Mouse (Mus musculus) skeletal muscle tissue, adult 2 months (tissue): Measurements from ENCODE around the gene Nqo2.

Experiments used
- DNase-seq: peaks from one replicate; pipeline ENCODE4 v3.0.0-alpha.2; 2012; ENCODE audit warnings: low read depth, low spot score

Gene Nqo2

DNA sequence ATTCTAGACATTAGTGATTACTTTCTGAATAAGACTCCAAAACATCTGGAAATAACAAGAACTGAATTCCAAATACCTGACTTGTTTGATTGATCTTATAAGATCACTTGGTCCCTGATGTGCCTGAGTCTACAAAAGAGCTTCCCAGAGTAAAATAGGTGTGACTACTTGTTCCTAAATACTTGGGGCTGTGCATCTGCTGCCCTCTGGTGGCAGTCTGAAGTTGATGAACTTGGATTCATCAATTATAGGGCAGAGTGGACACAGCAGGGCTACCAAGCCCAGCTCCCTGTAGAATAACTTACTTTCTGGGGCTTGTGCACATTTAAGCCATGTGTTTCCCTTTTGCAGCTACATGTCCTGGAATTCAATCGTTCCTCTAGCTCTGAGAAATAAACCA is 30.7 kb downstream of the Nqo2 start:
- DNase-seq, result peak; percentile 71

DNA sequence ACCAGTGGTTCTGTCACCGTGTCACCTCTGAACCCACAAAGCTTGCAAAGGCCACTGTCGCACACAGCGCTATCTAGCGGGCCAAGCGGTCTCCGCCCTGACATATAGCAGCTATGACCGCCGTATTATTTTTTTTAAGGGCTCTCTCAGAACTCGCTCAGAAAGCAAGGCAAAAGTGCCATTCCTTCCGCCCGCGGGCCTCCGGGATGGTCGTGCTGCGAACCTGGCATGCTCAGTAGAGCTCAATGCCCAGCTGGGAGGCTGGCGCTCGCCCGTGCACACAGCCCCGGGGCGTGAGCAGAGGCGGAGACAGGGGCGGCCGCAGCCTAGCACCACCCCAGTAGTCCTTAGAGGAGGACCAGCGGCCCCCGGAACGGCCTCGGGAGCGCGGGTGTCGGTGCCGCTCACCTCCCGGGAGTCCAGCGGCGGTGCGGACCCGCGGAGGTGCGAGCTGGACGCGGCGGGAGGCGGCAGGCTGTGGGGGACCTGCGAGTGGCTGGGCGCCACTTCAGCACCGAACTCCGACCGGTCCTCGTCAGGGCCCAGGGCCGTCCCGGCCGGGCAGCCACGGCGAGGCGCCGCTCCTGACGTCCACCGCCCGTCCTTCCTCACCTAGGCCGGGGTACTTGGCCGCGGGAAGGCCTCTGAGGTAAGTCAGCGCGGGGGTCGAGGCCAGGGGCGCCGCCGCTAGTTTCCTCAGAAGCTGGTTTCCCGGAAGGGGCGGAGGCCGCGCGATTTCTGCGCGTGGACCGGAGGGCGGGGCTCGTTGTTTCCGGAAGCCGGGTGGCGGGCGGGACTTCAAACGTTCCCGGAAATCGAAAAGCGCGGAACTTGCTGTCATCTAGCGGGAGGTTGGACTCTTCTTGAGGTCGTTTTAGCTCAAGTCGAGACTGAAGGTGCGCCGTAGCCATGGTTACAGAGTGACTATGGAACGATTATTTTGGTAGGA is 37.8 kb downstream of the Nqo2 start, which contains the start of the genes Ripk1 and Serpinb6a:
Gene Ripk1 (plus strand): TSS at position 306 of the 949 bp plus-strand sequence.
Gene Serpinb6a (minus strand): TSS at position 737 of the 949 bp plus-strand sequence.
- DNase-seq, result peak; percentile 74

DNA sequence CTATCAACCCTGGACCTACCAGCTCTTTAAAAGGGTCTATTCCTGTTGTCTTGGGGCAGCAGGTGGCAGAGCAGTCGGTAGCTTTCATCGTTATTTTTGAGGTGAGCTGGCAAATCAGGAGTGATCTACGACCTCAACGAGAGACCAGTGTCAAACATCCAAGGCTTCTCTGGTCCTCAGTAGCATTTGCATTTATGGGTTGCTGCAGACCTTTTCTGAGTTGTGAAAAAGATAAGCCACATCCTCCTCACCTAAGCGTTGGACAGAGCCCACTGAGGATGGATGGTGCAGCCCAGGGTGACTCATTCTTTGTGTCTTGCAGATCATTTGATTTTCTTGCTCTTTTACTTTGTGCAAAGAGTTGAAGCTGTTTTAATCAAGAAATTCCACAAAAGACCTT is 38.6 kb downstream of the Nqo2 start:
- no peak for DNase-seq

DNA sequence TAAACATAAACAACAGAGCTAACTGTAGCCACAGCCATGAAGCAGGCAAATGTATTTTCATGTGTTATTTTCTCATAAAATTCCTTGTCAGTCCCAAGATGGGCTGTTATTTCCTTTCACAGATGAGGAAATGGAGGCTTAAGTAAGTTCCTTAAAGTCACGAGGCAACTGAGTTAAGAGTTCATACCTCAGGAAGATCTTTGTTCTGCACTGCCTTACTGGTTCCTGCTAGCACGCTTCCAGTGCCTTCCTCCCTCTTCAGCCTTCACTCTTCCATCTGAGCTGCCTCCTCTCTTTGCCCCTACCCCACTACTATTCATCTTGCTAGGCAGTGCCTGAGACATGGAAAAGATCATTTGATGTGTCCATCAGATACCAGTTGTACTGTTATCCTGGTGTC is 42.7 kb downstream of the Nqo2 start:
- no peak for DNase-seq

DNA sequence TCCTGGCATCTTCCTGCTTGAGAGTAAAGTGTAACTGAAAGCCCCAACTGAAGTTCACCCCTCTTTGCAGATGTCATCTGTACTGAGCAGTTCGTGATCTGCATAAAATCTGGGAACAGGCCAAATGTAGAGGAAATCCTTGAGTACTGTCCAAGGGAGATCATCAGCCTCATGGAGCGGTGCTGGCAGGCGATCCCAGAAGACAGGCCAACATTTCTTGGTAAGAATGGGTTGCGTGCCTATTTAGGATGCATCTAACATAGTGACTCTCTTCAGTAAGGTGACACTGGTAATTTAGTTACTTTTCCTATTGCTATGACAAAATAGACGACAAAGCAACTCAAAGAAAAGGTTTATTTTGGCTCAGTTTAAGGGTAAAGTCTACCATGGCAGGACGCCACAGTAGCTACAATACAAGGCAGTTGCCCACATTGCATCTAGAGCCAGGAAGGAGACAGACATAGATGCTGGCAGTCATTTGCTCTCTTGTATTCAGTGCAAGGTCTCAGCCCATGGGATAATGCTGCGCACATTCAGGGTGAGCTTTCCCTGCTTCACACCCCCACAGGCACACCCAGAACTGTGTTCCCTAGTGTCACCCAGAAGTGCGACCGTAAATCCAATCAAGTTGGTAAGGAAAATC is 52.6 kb downstream of the Nqo2 start:
- no peak for DNase-seq

DNA sequence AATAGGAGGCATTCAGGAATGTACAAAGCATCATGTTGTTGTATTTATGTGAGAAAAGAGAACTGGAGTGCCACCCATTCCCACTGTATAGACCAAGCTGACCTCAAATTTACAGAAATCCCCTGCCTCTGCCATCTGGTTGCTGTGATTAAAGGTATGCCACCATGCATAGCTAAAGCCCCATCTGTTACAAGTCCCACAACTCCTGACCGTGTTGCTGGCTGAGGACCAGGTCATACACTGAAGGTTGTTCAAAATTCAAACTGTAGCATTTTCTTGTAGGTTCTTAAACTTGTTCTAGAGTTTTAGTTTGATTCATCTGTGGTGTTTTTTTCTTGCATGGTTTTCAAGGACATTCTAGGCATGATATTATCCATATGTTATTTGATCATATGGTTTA is 54.0 kb downstream of the Nqo2 start:
- no peak for DNase-seq

DNA sequence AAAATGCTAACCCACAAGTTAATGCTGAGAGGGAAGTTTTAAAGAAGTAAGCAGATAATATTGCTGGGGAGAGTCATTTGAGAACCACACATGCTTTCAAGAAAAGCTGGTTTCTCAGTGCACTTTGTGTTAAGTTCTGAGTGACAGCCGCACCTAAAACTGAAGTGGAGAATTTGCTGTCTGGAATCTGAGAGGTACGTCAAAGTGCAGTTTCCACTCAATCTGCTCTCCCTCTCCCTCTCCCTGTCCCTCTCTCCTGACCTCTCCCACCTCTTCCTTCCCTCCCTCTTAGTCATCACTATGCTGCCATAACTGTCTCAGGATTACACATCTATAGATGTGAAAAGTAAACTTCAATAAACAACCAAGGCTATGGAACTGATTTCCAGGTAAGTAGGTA is 57.5 kb downstream of the Nqo2 start:
- DNase-seq, result no peak

DNA sequence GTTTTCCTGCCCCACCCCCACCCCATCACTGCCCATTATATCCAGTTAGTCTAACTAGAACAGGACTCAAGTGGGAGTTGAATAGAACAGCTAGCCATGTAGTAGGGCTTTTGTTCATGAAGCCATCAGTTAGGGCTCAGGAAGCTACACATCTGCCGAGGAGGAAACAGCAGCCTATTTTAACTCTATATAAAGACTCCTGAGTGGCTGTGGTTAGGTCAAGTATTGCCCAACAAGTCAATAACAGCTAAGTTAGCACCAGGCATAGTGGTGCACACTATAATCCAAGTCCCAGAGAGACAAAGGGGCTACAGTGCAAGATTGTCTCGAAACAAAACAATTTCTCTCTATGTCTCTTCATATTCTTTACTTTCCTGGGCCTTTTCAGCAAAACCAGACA is 67.6 kb downstream of the Nqo2 start:
- no peak for DNase-seq

DNA sequence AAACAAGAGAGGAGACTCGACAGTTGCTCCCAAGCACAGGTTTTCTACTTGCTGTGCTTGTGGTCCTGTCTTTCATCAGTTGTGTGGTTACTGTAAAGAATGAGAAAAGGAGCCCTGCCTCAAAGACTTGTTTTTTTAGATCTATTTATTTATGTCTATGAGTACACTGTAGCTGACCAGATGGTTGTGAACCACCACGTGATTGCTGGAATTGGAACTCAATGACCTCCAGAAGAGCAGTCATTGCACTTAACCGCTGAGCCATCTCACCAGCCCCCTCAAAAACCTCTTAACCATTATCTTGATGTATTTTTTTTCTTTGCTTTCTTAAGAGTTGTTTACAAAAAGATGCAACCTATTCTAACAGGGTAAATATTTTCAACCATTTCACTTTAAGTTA is 70.9 kb downstream of the Nqo2 start:
- DNase-seq, result no peak

DNA sequence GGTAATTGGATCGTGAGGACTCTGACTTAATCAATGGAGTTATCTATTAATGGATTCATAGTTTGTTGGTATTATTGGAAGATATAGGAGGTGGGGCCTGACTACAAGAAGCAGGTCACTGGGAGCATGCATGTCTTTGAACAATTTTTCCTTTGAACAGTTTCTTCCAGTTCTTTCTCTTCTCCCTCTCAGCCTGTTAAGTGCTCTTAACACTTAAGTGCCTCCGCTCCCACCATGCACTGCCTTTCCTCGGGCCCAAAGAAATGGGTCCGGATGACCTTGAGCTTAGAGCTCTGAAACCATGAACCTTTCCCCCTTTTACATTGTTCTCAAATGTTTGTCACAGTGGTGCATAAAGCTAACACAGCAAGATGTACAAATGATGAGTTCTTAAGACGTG is 72.2 kb downstream of the Nqo2 start:
- no peak for DNase-seq

DNA sequence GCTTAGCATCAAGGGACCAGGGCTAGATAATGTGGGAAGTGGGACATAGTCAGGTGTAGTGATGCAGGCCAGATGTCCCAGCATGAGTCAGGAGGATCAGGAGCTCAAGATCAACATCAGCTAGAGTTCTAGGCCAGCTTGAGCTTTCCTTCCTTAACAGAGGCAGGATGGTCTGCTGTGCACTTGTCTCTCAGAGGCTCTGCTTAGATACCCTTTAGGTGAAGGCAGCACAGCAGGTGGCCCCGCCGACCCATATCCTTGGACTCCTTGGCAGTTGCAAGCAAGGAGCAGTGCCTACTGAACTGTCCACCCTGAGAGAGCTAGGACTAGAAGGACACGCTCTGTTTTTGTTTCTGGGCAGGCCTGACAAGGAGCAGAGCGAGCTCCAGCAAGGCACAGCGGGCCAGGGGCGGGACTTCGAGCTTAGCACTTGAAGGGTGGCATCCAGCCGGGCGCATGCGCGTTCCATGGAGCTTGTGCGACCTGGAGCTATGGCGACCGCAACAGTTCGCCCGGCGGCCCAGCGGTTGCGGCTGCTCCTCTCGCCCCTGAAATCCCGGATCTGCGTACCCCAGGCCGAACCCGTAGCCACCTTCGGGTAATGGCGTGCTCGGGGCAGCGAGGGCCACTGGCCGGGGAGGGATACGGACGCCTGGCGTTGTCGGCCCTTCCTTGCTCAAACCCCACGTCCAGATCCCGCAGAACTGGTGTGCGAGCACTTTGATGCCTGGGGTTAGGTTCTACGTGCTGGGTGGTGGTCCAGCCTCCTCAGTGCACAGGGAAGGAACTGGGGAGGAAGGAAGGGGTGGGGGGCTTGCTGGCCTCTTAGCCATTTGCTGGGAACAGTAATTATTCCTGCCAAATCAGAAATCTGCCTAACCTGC is 72.9 kb downstream of the Nqo2 start, which contains the start of gene Bphl:
Gene Bphl (plus strand): TSS at position 426 of the 884 bp plus-strand sequence.
- peak; percentile 94 for DNase-seq

DNA sequence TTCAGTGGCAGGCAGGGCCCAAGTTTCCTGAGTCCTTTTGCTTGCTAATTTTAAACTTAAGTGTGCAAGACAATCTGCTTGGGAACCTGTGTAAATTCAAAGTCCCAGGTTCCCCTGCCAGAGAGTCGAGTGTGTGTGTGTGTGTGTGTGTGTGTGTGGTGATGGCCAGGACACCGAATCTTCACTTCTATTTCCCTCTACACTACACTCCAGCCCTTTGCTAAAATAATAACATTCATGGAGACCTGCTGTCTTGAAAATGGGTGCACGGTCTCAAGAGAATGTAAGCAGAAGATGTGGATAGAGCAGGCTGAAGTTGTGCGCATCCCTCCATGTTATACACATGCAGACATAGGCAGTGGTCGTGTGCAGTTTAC is 73.6 kb downstream of the Nqo2 start:
- DNase-seq, result no peak
